Mouse (Mus musculus): Measurements from ENCODE around the gene Ankrd44.

DNA sequence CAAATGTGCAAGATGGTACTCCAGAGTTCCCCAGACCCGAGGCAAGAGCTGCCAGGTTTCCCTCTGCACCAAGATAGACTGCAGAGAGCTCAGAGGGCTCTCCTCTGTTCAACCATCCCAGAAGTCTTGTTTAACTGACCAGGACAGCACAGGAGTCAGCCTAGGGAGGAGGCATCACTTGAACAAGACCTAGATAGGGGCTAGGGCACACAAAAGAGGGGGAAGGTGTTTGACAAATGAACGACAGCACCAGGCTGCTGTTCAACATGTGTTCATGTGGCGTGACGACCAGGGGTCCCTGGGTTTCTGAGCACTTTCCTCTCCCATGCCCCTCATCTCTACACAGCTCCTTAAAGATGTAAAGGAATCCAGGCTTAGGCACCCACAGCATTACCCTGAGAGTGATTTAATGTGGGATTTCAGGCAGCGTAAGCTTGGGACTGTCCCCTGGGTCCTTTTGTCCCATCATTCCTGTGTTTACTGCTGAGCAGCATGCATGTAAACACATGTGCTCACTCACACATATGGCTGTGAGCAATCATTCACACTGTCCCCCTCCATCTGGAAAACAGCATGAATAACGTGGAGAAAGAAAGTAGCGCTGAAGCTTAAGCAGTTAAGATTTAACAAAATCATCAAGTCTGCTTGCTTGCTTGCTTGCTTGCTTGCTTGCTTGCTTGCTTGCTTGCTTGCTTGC, 83.3 kb downstream of the Ankrd44 start:
- no peak for TF ChIP-seq GATA1 (IDR thresholded peaks at IDR 0.05; ENCODE audit: borderline replicate concordance, low read length)
- TF ChIP-seq FLI1 (IDR thresholded peaks at IDR 0.05; ENCODE audit: low read length): no peak

All from megakaryocyte, embryonic 14.5 days (primary cell).